ENCODE assay signal across 37 mouse cellular contexts in the genomic region with DNA sequence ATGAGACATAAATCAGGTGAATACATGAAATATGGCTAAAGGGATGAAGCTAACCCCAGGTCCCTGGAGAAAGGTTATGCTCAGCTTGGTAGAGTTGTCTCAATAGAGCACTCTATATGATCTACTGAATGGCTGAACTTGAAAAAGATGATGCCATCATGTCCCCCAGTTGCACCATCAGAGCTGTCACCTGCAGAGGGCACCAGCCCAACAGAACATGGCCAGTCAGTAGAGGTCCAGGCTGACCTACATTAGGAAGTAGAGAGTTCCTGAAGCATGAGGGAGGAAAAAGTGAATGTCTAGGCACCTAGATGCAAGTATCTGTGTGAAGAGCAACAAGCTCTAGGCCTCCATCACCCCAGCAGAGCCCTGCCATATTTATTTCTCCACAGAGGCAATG.
DNase-seq lines count a peak whose midpoint lies in the region; ATAC-seq and TF ChIP-seq lines count a peak whose summit lies in the region.
"Had no signal": no experiment of that assay in that cellular context is flagged by ENCODE, and none has a peak within 500 bp of the region (broad histone marks: within the 10 kb centered on the region; RNA-seq: fewer than 3 reads in every experiment).

No protein-coding gene starts in this region.

- 0 out of 2 replicates have a peak, but pooled peaks cover under 1% of the 10 kb centered on the region for H3K4me1 ChIP-seq in midbrain, postnatal 0 days (ENCODE audit: insufficient read depth, low read length)
- H3K4me1 ChIP-seq in midbrain, embryonic 13.5 days (replicated peaks) = no peaks in the 10 kb centered on the region
- no peaks in the 10 kb centered on the region for H3K4me1 ChIP-seq in ES-Bruce4 (ENCODE audit: control insufficient read depth, insufficient read depth, low read length)
- H3K4me1 ChIP-seq in cortical plate, adult 2 months (ENCODE audit: control insufficient read depth, insufficient read depth, low read length) = no peaks in the 10 kb centered on the region
- H3K4me1 ChIP-seq: embryonic facial prominence, embryonic 12.5 days; forebrain, embryonic 15.5 days; heart, embryonic 13.5 days; hindbrain, embryonic 15.5 days; kidney, embryonic 15.5 days; liver, embryonic 13.5 days; midbrain, embryonic 10.5 days had no signal

- ATAC-seq in frontal cortex, adult (ENCODE audit: low TSS enrichment) = 0 out of 2 replicates have a peak, but pooled peaks have one; percentile 35
- no peak for ATAC-seq in midbrain, postnatal 0 days (ENCODE audit: low FRiP score)
- no peak for ATAC-seq in midbrain, embryonic 13.5 days
- ATAC-seq: forebrain, embryonic 15.5 days; midbrain, embryonic 16.5 days; Patski had no signal

- no peak for TF ChIP-seq POLR2A in ES-Bruce4 (IDR thresholded peaks at IDR 0.05; ENCODE audit: insufficient read depth, low read length)
- TF ChIP-seq POLR2A in cortical plate, adult 2 months (IDR thresholded peaks at IDR 0.05; ENCODE audit: extremely low read depth, insufficient read depth, low read length) = no peak

- no peak overlapping the region for H3K9ac ChIP-seq in midbrain, postnatal 0 days (replicated peaks; ENCODE audit: low read length, poor library complexity, severe bottlenecking)
- H3K9ac ChIP-seq in midbrain, embryonic 13.5 days (replicated peaks) = no peak overlapping the region
- no peak overlapping the region for H3K9ac ChIP-seq in ES-Bruce4 (ENCODE audit: low read depth, poor library complexity, severe bottlenecking)
- H3K9ac ChIP-seq: embryonic facial prominence, embryonic 12.5 days; forebrain, embryonic 15.5 days; heart, embryonic 13.5 days; hindbrain, embryonic 15.5 days; kidney, embryonic 15.5 days; liver, embryonic 13.5 days; neural tube, embryonic 13.5 days had no signal

- no peak for TF ChIP-seq EP300 in ES-Bruce4 (IDR thresholded peaks at IDR 0.05; ENCODE audit: insufficient read depth, low read depth, low read length)

- H3K4me3 ChIP-seq in midbrain, postnatal 0 days (ENCODE audit: low read depth, low read length) = no peak overlapping the region
- H3K4me3 ChIP-seq in midbrain, embryonic 13.5 days (replicated peaks) = no peak overlapping the region
- no peak overlapping the region for H3K4me3 ChIP-seq in ES-Bruce4 (ENCODE audit: low read depth, low read length)
- H3K4me3 ChIP-seq in cortical plate, adult 2 months (ENCODE audit: insufficient read depth, low read length) = no peak overlapping the region
- H3K4me3 ChIP-seq: embryonic facial prominence, embryonic 12.5 days; forebrain, embryonic 10.5 days; forebrain, embryonic 15.5 days; gastrocnemius, adult 2 months; heart, embryonic 13.5 days; hindbrain, embryonic 15.5 days; kidney, embryonic 15.5 days; liver, embryonic 13.5 days; midbrain, embryonic 10.5 days; myocyte; neural tube, embryonic 13.5 days had no signal

- H3K4me2 ChIP-seq in midbrain, postnatal 0 days (ENCODE audit: low read depth, low read length, poor library complexity, severe bottlenecking) = no peak overlapping the region
- H3K4me2 ChIP-seq in midbrain, embryonic 13.5 days (replicated peaks) = no peak overlapping the region
- H3K4me2 ChIP-seq: embryonic facial prominence, embryonic 12.5 days; forebrain, embryonic 15.5 days; heart, embryonic 13.5 days; hindbrain, embryonic 15.5 days; kidney, embryonic 15.5 days; liver, embryonic 13.5 days; neural tube, embryonic 13.5 days had no signal

- DNase-seq in frontal cortex, postnatal 10 days (ENCODE audit: low spot score in 2 of 2) = no peak
- DNase-seq in midbrain, postnatal 0 days (ENCODE audit: low spot score) = no peak
- no peak for DNase-seq in gastrocnemius, postnatal 4 days (ENCODE audit: low spot score in 2 of 2)
- DNase-seq: adrenal gland, postnatal 10 days; B cell, adult 2 months; cerebellum, adult 18-20 months; cerebellum, postnatal 36 days; embryo, embryonic 11 days; gastrocnemius, adult 2 months; heart, postnatal 10 days; kidney, adult 18-20 months; kidney, postnatal 36 days; layer of hippocampus, postnatal 36 days; left cerebral cortex, postnatal 4 days; liver, embryonic 13.5 days; lung, adult 2 months; lung, postnatal 14 days; right cerebral cortex, adult 18-20 months; right cerebral cortex, postnatal 4 days; thymus, adult 2 months; thymus, postnatal 36 days had no signal

- H3K27me3 ChIP-seq in midbrain, postnatal 0 days (ENCODE audit: insufficient read depth, low read length) = no peaks in the 10 kb centered on the region
- no peaks in the 10 kb centered on the region for H3K27me3 ChIP-seq in midbrain, embryonic 13.5 days
- H3K27me3 ChIP-seq in ES-Bruce4 (ENCODE audit: control insufficient read depth, insufficient read depth, low read length, poor library complexity, severe bottlenecking) = no peaks in the 10 kb centered on the region
- H3K27me3 ChIP-seq: embryonic facial prominence, embryonic 12.5 days; forebrain, embryonic 15.5 days; heart, embryonic 13.5 days; hindbrain, embryonic 15.5 days; kidney, embryonic 15.5 days; liver, embryonic 13.5 days; neural tube, embryonic 13.5 days; Patski had no signal

- no peak overlapping the region for H3K27ac ChIP-seq in midbrain, postnatal 0 days (ENCODE audit: low read depth, low read length)
- no peak overlapping the region for H3K27ac ChIP-seq in midbrain, embryonic 13.5 days
- no peak overlapping the region for H3K27ac ChIP-seq in ES-Bruce4 (ENCODE audit: insufficient read depth, low read length)
- no peak overlapping the region for H3K27ac ChIP-seq in cortical plate, adult 2 months (ENCODE audit: insufficient read depth, low read length)
- H3K27ac ChIP-seq: embryonic facial prominence, embryonic 12.5 days; forebrain, embryonic 10.5 days; forebrain, embryonic 15.5 days; gastrocnemius, adult 2 months; heart, embryonic 13.5 days; hindbrain, embryonic 15.5 days; kidney, embryonic 15.5 days; liver, embryonic 13.5 days; midbrain, embryonic 10.5 days; neural tube, embryonic 13.5 days had no signal

- peak; percentile 50 for TF ChIP-seq CTCF in midbrain, postnatal 0 days (IDR thresholded peaks at IDR 0.05)
- peak; percentile 23 for TF ChIP-seq CTCF in ES-Bruce4 (IDR thresholded peaks at IDR 0.05; ENCODE audit: low read depth, low read length)
- peak; percentile 18; the same call in 1 of the 2 replicates for TF ChIP-seq CTCF in cortical plate, adult 2 months (IDR thresholded peaks at IDR 0.05; ENCODE audit: extremely low read depth, insufficient read depth, low read length)

- peaks cover 24% of the 10 kb centered on the region for H3K36me3 ChIP-seq in midbrain, postnatal 0 days (ENCODE audit: insufficient read depth, low read length)
- peaks cover 29% of the 10 kb centered on the region for H3K36me3 ChIP-seq in midbrain, embryonic 13.5 days
- no peaks in the 10 kb centered on the region for H3K36me3 ChIP-seq in ES-Bruce4 (ENCODE audit: control insufficient read depth, insufficient read depth, low read length, poor library complexity, severe bottlenecking)
- H3K36me3 ChIP-seq: embryonic facial prominence, embryonic 12.5 days; forebrain, embryonic 10.5 days; G1E; heart, embryonic 13.5 days; kidney, embryonic 15.5 days; liver, embryonic 13.5 days; midbrain, embryonic 10.5 days had no signal

- no peaks in the 10 kb centered on the region for H3K9me3 ChIP-seq in midbrain, postnatal 0 days (ENCODE audit: low read length)
- H3K9me3 ChIP-seq in midbrain, embryonic 13.5 days = no peaks in the 10 kb centered on the region
- no peaks in the 10 kb centered on the region for H3K9me3 ChIP-seq in ES-Bruce4 (replicated peaks; ENCODE audit: control insufficient read depth, insufficient read depth, low read length, poor library complexity, severe bottlenecking)
- H3K9me3 ChIP-seq: embryonic facial prominence, embryonic 12.5 days; forebrain, embryonic 10.5 days; forebrain, embryonic 15.5 days; G1E; heart, embryonic 13.5 days; hindbrain, embryonic 15.5 days; kidney, embryonic 15.5 days; liver, embryonic 13.5 days; midbrain, embryonic 10.5 days; neural tube, embryonic 13.5 days had no signal
